Mouse (Mus musculus): ENCODE measurements around the gene Ddr2. TPM values are rescaled to one million over a fixed set of nuclear protein-coding genes. Genes with fewer than 3 reads are reported as not detected.

Gene Ddr2
- 69.2 and 86.5 TPM in 2 replicates for polyA plus RNA-seq (2015; fragmentation: Nextera tagmentation; extraction: Ambion mirVana)

DNA sequence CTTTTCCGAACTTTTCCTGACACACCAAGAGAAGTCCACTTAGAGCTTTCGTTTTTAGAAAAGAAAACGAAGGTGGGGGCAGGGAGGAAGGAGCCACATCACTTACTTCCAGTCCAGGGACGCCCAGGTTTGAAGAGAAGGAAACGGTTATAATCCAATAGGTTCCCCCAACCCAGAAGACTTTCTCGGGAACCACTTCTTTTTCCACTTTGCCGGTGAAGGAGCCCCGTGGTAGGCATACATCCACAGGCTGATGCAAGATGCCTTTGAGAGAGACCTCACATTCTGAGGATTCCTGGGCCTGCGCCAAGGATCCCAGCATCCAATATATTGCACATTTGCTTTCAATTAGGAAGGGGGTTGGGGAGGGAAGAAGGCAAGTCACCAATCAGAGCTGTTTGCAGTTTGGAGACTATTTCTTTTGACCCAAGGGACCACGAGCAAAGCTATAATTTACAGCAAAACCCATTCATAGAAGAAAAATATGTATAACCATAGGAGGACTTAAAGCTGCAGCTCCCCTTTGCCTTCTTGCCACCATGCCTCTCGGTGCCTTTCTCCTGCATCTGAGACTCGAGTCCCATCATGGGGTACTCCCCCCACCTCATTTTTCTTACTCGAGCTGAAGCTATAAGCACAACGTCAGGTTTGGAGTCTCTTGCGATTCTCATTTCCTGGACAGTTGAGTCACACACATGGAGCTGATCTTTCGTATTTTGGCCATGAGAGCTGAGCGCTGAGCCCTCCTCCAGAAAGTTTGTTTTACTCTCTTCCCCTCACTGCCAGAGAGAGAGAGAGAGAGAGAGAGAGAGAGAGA is at the start of gene Ddr2:
Gene Ddr2 (minus strand): TSS at position 247 of the 817 bp plus-strand sequence.

DNA sequence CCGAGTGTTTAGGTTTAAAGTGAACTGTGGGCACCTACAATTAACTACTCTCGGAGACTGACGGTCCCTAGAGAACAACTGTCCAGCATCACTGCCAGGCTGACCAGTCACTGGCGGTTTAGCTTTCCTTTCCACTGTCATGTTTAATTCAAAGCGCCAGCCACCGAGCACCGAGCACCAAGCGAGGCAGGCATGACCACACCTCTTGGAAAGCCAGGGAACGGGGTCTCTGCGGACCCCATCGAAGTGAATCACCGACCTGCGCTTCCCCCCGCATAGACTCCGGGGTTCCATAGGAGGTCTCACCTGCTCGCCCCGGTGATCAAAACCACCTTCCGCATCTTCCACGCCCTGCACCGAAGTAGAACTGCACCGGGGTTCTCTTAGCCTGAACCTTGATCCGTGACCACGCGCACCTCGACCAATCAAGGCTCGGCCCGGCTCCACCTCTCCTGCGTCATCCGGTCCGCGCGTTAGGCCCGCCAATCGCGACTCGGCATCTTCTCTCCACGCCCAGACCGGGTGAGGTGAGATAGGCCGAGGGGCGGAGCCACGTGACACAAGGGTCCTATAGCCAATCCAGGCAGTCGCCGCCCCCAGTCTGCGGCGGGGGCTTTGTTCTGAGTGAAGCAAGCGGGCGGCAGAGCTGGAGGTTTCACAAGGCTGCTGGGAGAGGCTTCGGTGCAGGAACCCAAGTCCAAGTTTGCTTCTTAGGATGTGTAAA is 141.6 kb downstream of the Ddr2 start, which contains the start of gene Hsd17b7:
Gene Hsd17b7 (minus strand): TSS at position 450 of the 724 bp plus-strand sequence.

DNA sequence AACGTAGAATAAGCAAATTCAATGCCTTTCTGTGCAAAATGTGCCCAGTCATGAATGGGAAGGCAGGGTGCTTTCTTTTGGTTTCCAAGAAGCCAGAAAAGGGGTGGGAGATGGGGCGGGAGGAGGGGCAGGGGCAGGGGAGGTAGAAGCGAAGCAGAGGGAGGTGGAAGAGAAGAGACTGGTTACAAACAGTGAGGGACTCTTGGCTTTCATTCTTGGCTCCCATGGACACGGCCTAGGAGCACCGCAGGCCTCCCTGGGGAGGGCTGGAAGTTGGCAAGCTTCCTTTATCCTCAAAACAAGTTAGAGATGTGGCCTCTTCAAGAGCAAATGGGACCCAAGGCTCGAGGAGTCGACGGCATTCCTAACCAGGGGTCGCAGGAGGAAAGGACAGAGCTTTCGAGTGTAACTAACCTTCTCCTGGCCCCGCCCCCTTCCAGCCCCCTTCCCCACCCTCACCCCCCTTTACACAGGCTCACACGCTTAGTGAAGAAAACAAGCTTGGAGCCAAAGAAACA is 182.0 kb downstream of the Ddr2 start, which contains the start of gene Ccdc190:
Gene Ccdc190 (plus strand): TSS at position 195 of the 518 bp plus-strand sequence.

Other genes starting within 250 kb of the Ddr2 start
- gene Ccdc190, start 182.1 kb downstream of the Ddr2 start, polyA plus RNA-seq (2015; fragmentation: Nextera tagmentation; extraction: Ambion mirVana) = not detected in 2 replicates
- 25.0 and 77.8 TPM in 2 replicates for gene Hsd17b7, start 141.5 kb downstream of the Ddr2 start, polyA plus RNA-seq (2015; fragmentation: Nextera tagmentation; extraction: Ambion mirVana)
- 47.6 and 52.3 TPM in 2 replicates for gene Uap1, start 64.2 kb upstream of the Ddr2 start, polyA plus RNA-seq (2015; fragmentation: Nextera tagmentation; extraction: Ambion mirVana)
- gene Uhmk1, start 104.6 kb upstream of the Ddr2 start, polyA plus RNA-seq (2015; fragmentation: Nextera tagmentation; extraction: Ambion mirVana) = 3.6 and 4.3 TPM in 2 replicates
- not detected in 2 replicates for gene Sh2d1b2, start 122.0 kb upstream of the Ddr2 start, polyA plus RNA-seq (2015; fragmentation: Nextera tagmentation; extraction: Ambion mirVana)
- gene Sh2d1b1, start 166.6 kb upstream of the Ddr2 start, polyA plus RNA-seq (2015; fragmentation: Nextera tagmentation; extraction: Ambion mirVana) = 0.07 and 0.10 TPM in 2 replicates
- 1.8 and 2.8 TPM in 2 replicates for gene Gm7694, start 195.6 kb upstream of the Ddr2 start, polyA plus RNA-seq (2015; fragmentation: Nextera tagmentation; extraction: Ambion mirVana)
- 1.1 TPM in 2 replicates for gene Spata46, start 198.0 kb upstream of the Ddr2 start, polyA plus RNA-seq (2015; fragmentation: Nextera tagmentation; extraction: Ambion mirVana)

Data from urinary bladder, postnatal 0 days (tissue).